Mouse (Mus musculus) cortical plate, adult 2 months (tissue): ENCODE data around the gene Bin2.

Experiments
- CTCF ChIP-seq: fragments of 200-500 bp; IDR thresholded peaks from 2 replicates; pipeline ENCODE4 v1.5.1; 2011; ENCODE audit warnings: mild to moderate bottlenecking, control low read depth, low read length; ENCODE audit not compliant: insufficient read depth; ENCODE audit errors: extremely low read depth
- POLR2A ChIP-seq: fragments of 200-500 bp; IDR thresholded peaks from 2 replicates; pipeline ENCODE4 v1.6.1; 2011; ENCODE audit warnings: mild to moderate bottlenecking, low read length, control low read depth; ENCODE audit not compliant: insufficient read depth; ENCODE audit errors: extremely low read depth

DNA sequence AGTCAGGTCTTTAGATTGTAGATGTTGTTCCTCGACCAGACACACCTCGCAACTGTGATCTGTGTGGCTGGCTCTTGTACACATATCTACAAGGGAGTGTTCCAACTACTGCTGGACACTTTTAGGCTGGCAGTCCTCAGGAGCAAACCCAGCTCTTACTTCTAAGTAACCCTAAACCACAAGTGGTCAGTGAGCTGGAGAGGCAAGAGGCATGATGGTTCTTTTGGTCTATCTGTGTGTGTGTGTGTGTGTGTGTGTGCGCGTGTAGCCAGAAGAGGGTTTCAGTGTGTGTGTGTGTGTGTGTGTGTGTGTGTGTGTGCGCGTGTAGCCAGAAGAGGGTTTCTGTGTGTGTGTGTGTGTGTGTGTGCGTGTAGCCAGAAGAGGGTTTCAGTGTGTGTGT, 26.9 kb downstream of the Bin2 start:
- TF ChIP-seq CTCF (no peak), POLR2A (no peak)
